Mouse (Mus musculus) skeletal muscle tissue, postnatal 0 days (tissue): Measurements from ENCODE around the gene Zmym1. TPM values are rescaled to one million over a fixed set of nuclear protein-coding genes. Genes with fewer than 3 reads are reported as not detected.

ENCODE experiments used
- polyA plus RNA-seq: library from polyadenylated mRNA; unstranded; fragments of >200 nt; fragmentation: Nextera tagmentation; extraction: Ambion mirVana; gene quantifications from 2 replicates; pipeline ENCODE4 v1.2.1, GENCODE M21; 2015

Gene Zmym1
- polyA plus RNA-seq, result 4.6 and 7.0 TPM in 2 replicates

DNA sequence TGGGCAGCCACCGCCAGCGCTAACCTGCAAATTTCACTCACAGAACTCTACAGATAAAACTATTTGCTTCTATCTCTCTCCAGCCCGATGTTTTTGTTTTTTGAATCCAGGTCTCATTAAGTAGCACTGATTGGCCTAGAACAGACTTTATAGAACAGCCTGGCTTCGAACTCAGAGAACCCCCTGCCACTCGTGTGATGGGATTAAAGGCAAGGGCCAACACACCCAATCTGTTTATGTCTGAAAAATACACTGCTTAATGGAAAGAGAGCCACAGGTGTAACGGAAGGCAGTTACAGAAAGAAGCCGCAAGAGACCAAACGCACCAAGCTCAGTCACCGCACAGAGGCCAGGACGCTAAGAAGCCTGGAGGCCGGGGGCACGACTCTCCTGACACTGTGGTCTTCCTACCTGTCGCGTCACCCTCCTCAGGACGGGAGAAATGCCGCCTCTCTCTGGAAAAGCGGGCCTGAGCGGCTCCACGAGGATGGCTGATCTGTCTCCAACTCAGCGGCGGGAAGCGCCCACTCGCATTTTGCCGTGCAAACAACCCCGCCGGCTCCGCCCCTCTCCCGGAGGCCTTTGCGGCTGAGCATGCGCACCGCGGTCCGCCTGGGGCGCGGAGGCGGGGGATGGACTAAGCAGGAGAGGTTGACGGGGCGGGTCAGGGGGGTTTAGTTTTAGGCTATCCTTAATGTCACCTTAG lies at the start of gene Zmym1:
Zmym1 (minus strand) TSS at position 568 of the 706 bp plus-strand sequence.

DNA sequence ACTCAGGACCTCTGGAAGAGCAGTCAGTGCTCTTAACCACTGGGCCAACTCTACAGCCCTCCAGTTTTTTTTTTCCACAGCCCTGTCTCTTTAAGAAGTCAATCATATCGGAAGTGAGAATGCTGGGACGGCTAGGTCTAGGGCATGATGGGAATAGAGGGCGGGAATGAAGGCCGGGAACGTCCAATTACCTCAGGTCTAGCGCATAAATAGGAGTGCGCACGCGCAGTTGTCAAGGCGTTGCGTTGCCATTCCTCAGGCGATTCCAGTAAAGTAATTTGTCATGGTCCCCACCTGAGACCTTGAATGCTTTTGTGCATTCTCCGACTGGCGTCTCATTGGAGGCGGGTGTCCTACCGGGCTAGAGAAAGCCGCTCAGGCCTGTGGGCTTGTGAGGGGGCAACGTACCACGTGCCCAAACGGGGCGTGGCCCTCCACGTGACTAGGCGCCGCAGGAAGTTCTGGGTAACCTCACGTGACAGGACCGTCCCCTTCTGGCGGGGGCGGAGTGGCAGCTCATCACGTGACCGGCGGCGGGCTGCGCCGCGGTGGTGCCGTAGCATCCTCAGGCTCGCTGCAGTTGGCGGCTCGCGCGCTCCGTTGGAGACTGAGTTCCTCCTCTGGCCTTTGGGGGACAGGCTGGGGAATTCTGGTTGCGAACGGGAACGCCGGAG lies 16.1 kb upstream of the Zmym1 start, which contains the start of gene Zmym6:
Zmym6 (plus strand) TSS at position 509 of the 674 bp plus-strand sequence.

DNA sequence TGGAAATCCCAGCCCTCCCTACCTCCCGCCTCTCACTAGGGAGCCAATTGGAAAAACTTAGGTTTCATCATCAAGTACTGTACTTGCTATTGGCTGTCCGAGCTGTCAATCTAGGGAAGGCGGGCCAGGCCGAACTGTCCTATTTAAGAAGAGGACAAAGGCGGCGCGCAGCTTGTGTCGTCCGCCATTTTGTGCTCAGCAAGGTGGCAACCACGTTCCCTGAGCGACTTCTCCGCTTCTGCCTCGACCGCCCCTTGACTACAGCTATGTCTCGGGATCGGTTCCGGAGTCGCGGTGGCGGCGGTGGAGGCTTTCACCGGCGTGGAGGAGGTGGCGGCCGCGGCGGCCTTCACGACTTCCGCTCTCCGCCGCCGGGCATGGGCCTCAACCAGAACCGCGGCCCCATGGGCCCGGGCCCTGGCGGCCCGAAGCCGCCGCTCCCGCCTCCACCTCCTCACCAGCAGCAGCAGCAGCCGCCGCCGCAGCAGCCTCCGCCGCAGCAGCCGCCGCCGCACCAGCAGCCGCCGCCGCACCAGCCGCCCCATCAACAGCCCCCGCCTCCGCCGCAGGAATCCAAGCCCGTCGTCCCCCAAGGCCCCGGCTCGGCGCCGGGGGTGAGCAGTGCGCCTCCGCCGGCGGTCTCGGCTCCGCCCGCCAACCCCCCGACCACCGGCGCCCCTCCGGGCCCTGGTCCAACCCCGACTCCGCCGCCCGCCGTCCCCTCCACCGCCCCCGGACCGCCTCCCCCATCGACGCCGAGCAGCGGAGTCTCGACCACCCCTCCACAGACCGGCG lies 39.6 kb downstream of the Zmym1 start, which contains the start of gene Sfpq:
Sfpq (plus strand) TSS at position 174 of the 795 bp plus-strand sequence.

Other genes starting within 250 kb of the Zmym1 start
- 7.3 and 9.6 TPM in 2 replicates for gene Zmym4, start 93.0 kb downstream of the Zmym1 start, polyA plus RNA-seq
- 31.4 and 35.8 TPM in 2 replicates for gene Sfpq, start 39.8 kb downstream of the Zmym1 start, polyA plus RNA-seq
- gene Zmym6, start 16.2 kb upstream of the Zmym1 start, polyA plus RNA-seq, result 6.1 and 8.1 TPM in 2 replicates
- 5.4 and 8.1 TPM in 2 replicates for gene Tmem35b, start 62.5 kb upstream of the Zmym1 start, polyA plus RNA-seq
- gene Dlgap3, start 108.1 kb upstream of the Zmym1 start, polyA plus RNA-seq, result 0.29 and 0.40 TPM in 2 replicates
- 57.3 and 57.8 TPM in 2 replicates for gene Smim12, start 182.6 kb upstream of the Zmym1 start, polyA plus RNA-seq